Comparison of ENCODE assay signal across 18 mouse cellular contexts in genomic region chr16:43360112-43360511, GRCm38 (mm10).
DNase-seq lines count a peak whose midpoint lies in the region; ATAC-seq lines count a peak whose summit lies in the region.
"Had no signal": no experiment of that assay in that cellular context is flagged by ENCODE, and none has a peak within 500 bp of the region (broad histone marks: within the 10 kb centered on the region; RNA-seq: fewer than 3 reads in every experiment).

No protein-coding gene starts in this region.

- no peak overlapping the region for H3K9ac ChIP-seq in kidney, embryonic 16.5 days (replicated peaks; ENCODE audit: low read length)
- no peak overlapping the region for H3K9ac ChIP-seq in midbrain, embryonic 13.5 days (replicated peaks)
- H3K9ac ChIP-seq: heart, embryonic 12.5 days; limb, embryonic 13.5 days; liver, embryonic 15.5 days had no signal

- H3K36me3 ChIP-seq in kidney, embryonic 16.5 days (ENCODE audit: insufficient read depth, low read length): no peaks in the 10 kb centered on the region
- no peaks in the 10 kb centered on the region for H3K36me3 ChIP-seq in midbrain, embryonic 13.5 days
- H3K36me3 ChIP-seq: heart, embryonic 12.5 days; limb, embryonic 13.5 days; liver, embryonic 15.5 days had no signal

- H3K4me3 ChIP-seq in kidney, embryonic 16.5 days (ENCODE audit: low read length): no peak overlapping the region
- no peak overlapping the region for H3K4me3 ChIP-seq in midbrain, embryonic 13.5 days (replicated peaks)
- H3K4me3 ChIP-seq: heart, embryonic 12.5 days; limb, embryonic 13.5 days; liver, embryonic 15.5 days had no signal

- H3K9me3 ChIP-seq in kidney, embryonic 16.5 days (ENCODE audit: low read length): no peaks in the 10 kb centered on the region
- no peaks in the 10 kb centered on the region for H3K9me3 ChIP-seq in midbrain, embryonic 13.5 days
- H3K9me3 ChIP-seq: heart, embryonic 12.5 days; limb, embryonic 13.5 days; liver, embryonic 15.5 days had no signal

- WGBS in kidney, embryonic 16.5 days: 78% methylated on average over 2 of the region's 2 CpGs
- 90% methylated on average over 2 of the region's 2 CpGs for WGBS in midbrain, embryonic 13.5 days

- ATAC-seq in kidney, embryonic 16.5 days (ENCODE audit: low FRiP score, low TSS enrichment): no peak
- ATAC-seq in midbrain, embryonic 13.5 days: no peak
- ATAC-seq: hindbrain, embryonic 16.5 days; intestine, embryonic 16.5 days had no signal

- no peaks in the 10 kb centered on the region for H3K27me3 ChIP-seq in kidney, embryonic 16.5 days (ENCODE audit: insufficient read depth, low read length)
- no peaks in the 10 kb centered on the region for H3K27me3 ChIP-seq in midbrain, embryonic 13.5 days
- H3K27me3 ChIP-seq: heart, embryonic 12.5 days; limb, embryonic 13.5 days; liver, embryonic 15.5 days had no signal

- peaks cover 51% of the 10 kb centered on the region for H3K4me1 ChIP-seq in kidney, embryonic 16.5 days (ENCODE audit: insufficient read depth, low read length)
- H3K4me1 ChIP-seq in midbrain, embryonic 13.5 days (replicated peaks): peaks cover 13% of the 10 kb centered on the region
- H3K4me1 ChIP-seq: liver, embryonic 15.5 days had no signal

- H3K4me2 ChIP-seq in kidney, embryonic 16.5 days (replicated peaks; ENCODE audit: low read depth, low read length): no peak overlapping the region
- no peak overlapping the region for H3K4me2 ChIP-seq in midbrain, embryonic 13.5 days (replicated peaks)
- H3K4me2 ChIP-seq: heart, embryonic 12.5 days; limb, embryonic 13.5 days; liver, embryonic 15.5 days; midbrain, embryonic 11.5 days had no signal

- intact Hi-C loops in heart, postnatal 36 days (cut with DNase I): loop anchor here (5.0 kb wide), 1 partner anchor 448 kb away; no protein-coding TSS in a partner anchor

- peak overlapping the region; percentile 51; the same call in 1 of the 2 replicates for H3K27ac ChIP-seq in kidney, embryonic 16.5 days (ENCODE audit: low read length)
- H3K27ac ChIP-seq in midbrain, embryonic 13.5 days: no peak overlapping the region
- H3K27ac ChIP-seq: limb, embryonic 13.5 days; liver, embryonic 15.5 days; macrophage; stomach, postnatal 0 days had no signal

- peak; percentile 55 to 70 for DNase-seq in heart, adult 18-20 months
- DNase-seq in heart, postnatal 36 days: no peak
- no peak for DNase-seq in kidney, adult 11 months
- peak; percentile 48 for DNase-seq in NIH3T3 (ENCODE audit: low read depth)
- peak; percentile 96 for DNase-seq in adipocyte (ENCODE audit: low spot score)
- DNase-seq: adrenal gland, postnatal 25 days; layer of hippocampus, postnatal 36 days; right cerebral cortex, postnatal 4 days had no signal

Comparison
In these comparisons a context has a peak if more than half of its experiments do, and no peak if none do; other contexts are left out.
1. DNase-seq: peak in heart, adult 18-20 months (2 of 2), NIH3T3 (single experiment) and adipocyte (single experiment); none in heart, postnatal 36 days (0 of 2) and kidney, adult 11 months (single experiment).